Mouse (Mus musculus) testis, adult 2 months (tissue): ENCODE data around the gene Pak1ip1.

Experiments used
- CTCF ChIP-seq: fragments of 200-500 bp; IDR thresholded peaks from 2 replicates; pipeline ENCODE4 v1.5.1; 2012; ENCODE audit warnings: low read depth, mild to moderate bottlenecking, inconsistent platforms, low read length, moderate library complexity; ENCODE audit not compliant: control insufficient read depth, insufficient read depth, insufficient replicate concordance
- POLR2A ChIP-seq: fragments of 200-500 bp; IDR thresholded peaks from 2 replicates; pipeline ENCODE4 v1.6.1; 2012; ENCODE audit warnings: low read depth, mild to moderate bottlenecking, inconsistent platforms, low read length, moderate library complexity; ENCODE audit not compliant: control insufficient read depth

- TF ChIP-seq POLR2A (no peak), CTCF (no peak)
Observed at GRCm38 (mm10) chr13:41017832-41018231, 17.0 kb downstream of the Pak1ip1 start.
